Mouse (Mus musculus): Measurements from ENCODE around the gene Ston2.

- TF ChIP-seq CTCF (IDR thresholded peaks at IDR 0.05; ENCODE audit: low read depth, low read length) (no peak), GATA1 (IDR thresholded peaks at IDR 0.05; ENCODE audit: borderline replicate concordance, low read length) (no peak)
These were observed 44.1 kb downstream of the Ston2 start for GRCm38 (mm10) chr12:91744091-91744490.

All from G1E (cell line).